Mouse (Mus musculus): ENCODE results near the gene Opa3. TPM values are rescaled to one million over a fixed set of nuclear protein-coding genes. Genes with fewer than 3 reads are reported as not detected.

Gene Opa3
- total RNA-seq (2021) = 10 to 100 TPM; 36.9 to 37.8 TPM
- long read RNA-seq, experiment 1, transcript Opa3-201 (2 exons, 3,366 nt) = major isoform, 131 of 147 reads
- long read RNA-seq, experiment 1, partial matches to known transcripts = 15 of 147 reads
- long read RNA-seq, experiment 1, other reads (novel, unspliced or antisense) = 1 of 147 reads
- long read RNA-seq, experiment 2, transcript Opa3-201 (2 exons, 3,366 nt) = major isoform, 109 of 117 reads
- long read RNA-seq, experiment 2, partial matches to known transcripts = 7 of 117 reads
- long read RNA-seq, experiment 2, other reads (novel, unspliced or antisense) = 1 of 117 reads

- peak; percentile 97 for DNase-seq
Measured at GRCm38 (mm10) chr7:19227883-19228792, at the start of gene Opa3. Opa3 (plus strand) TSS chr7:19228334.

GRCm38 (mm10) chr7:19178443-19179092 is 49.6 kb upstream of the Opa3 start:
- DNase-seq = peak; percentile 76

GRCm38 (mm10) chr7:19179173-19179572 is 49.0 kb upstream of the Opa3 start:
- peak; percentile 66 for DNase-seq

- no peak for DNase-seq
Measured at GRCm38 (mm10) chr7:19179936-19180335, 48.2 kb upstream of the Opa3 start.

- DNase-seq = peak; percentile 44
Measured at GRCm38 (mm10) chr7:19180862-19181429, 47.2 kb upstream of the Opa3 start.

GRCm38 (mm10) chr7:19184250-19184649 is 43.9 kb upstream of the Opa3 start:
- DNase-seq = no peak

- DNase-seq = no peak
Measured at GRCm38 (mm10) chr7:19184758-19185157, 43.4 kb upstream of the Opa3 start.

GRCm38 (mm10) chr7:19194676-19195075 is 33.5 kb upstream of the Opa3 start:
- no peak for DNase-seq

- no peak for DNase-seq
Measured at GRCm38 (mm10) chr7:19196676-19197075, 31.5 kb upstream of the Opa3 start.

- DNase-seq = no peak
Measured at GRCm38 (mm10) chr7:19197985-19198384, 30.1 kb upstream of the Opa3 start.

GRCm38 (mm10) chr7:19201660-19202059 is 26.5 kb upstream of the Opa3 start:
- DNase-seq = no peak

GRCm38 (mm10) chr7:19202065-19202850 is 25.9 kb upstream of the Opa3 start:
- no peak for DNase-seq

- no peak for DNase-seq
Measured at GRCm38 (mm10) chr7:19208201-19208910, 19.8 kb upstream of the Opa3 start.

- peak; percentile 44 for DNase-seq
Measured at GRCm38 (mm10) chr7:19208944-19209472, 19.1 kb upstream of the Opa3 start.

GRCm38 (mm10) chr7:19209494-19209893 is 18.6 kb upstream of the Opa3 start:
- DNase-seq = no peak

GRCm38 (mm10) chr7:19210010-19210409 is 18.1 kb upstream of the Opa3 start:
- no peak for DNase-seq

GRCm38 (mm10) chr7:19211041-19211675 is 17.0 kb upstream of the Opa3 start:
- DNase-seq = no peak

GRCm38 (mm10) chr7:19211996-19212755 is 16.0 kb upstream of the Opa3 start, which contains the start of gene Gpr4:
Gpr4 (plus strand) TSS chr7:19212538.
- DNase-seq = peak; percentile 45

GRCm38 (mm10) chr7:19213385-19213784 is 14.7 kb upstream of the Opa3 start:
- DNase-seq = no peak
